Mouse (Mus musculus) small intestine, adult 2 months (tissue): ENCODE measurements around the gene Tmem199. TPM values are rescaled to one million over a fixed set of nuclear protein-coding genes. Genes with fewer than 3 reads are reported as not detected.
"Not testable (repeated sequence)": the region's sequence is repeated elsewhere in the genome, so short reads cannot be mapped to it uniquely, and the experiment has no call there.

Experiments
- H3K27ac ChIP-seq: fragments of 200-500 bp; 2 replicates; pipeline ENCODE4 v1.5.1; 2012; ENCODE audit warnings: low read depth, low read length, control low read depth, inconsistent platforms; ENCODE audit not compliant: insufficient read depth
- H3K27me3 ChIP-seq: fragments of 200-500 bp; 2 replicates; pipeline ENCODE4 v1.6.1; 2012; ENCODE audit warnings: mild to moderate bottlenecking, moderate library complexity, low read length, inconsistent platforms; ENCODE audit not compliant: control insufficient read depth, insufficient read depth
- H3K36me3 ChIP-seq: fragments of 200-500 bp; 2 replicates; pipeline ENCODE4 v1.6.1; 2012; ENCODE audit warnings: mild to moderate bottlenecking, low read length, control low read depth, inconsistent platforms; ENCODE audit not compliant: control insufficient read depth, insufficient read depth
- H3K4me1 ChIP-seq: fragments of 200-500 bp; 2 replicates; pipeline ENCODE4 v1.6.1; 2012; ENCODE audit warnings: low read length, inconsistent platforms, mixed read lengths; ENCODE audit not compliant: control insufficient read depth, insufficient read depth, insufficient read length
- H3K4me3 ChIP-seq: fragments of 200-500 bp; 2 replicates; pipeline ENCODE4 v1.5.1; 2012; ENCODE audit warnings: low read depth, mild to moderate bottlenecking, control low read depth, inconsistent platforms, low read length, moderate library complexity
- CTCF ChIP-seq: fragments of 200-500 bp; IDR thresholded peaks from 2 replicates; pipeline ENCODE4 v1.5.1; 2012; ENCODE audit warnings: low read depth, mild to moderate bottlenecking, control low read depth, inconsistent platforms, low read length, moderate library complexity, mixed read lengths; ENCODE audit not compliant: insufficient replicate concordance, insufficient read length; ENCODE audit errors: extremely low read depth
- POLR2A ChIP-seq: fragments of 200-500 bp; IDR thresholded peaks from 2 replicates; pipeline ENCODE4 v1.6.1; 2012; ENCODE audit warnings: low read depth, mild to moderate bottlenecking, control low read depth, inconsistent platforms, low read length, moderate library complexity
- WGBS: fragments of 180-500 bp; shearing (Covaris S2); methylation state at CpG from one replicate; pipeline ENCODE4 v1.1.7; 2018; 5-methylcytosine and 5-hydroxymethylcytosine counted together
- polyA plus RNA-seq: library from polyadenylated mRNA; depleted of rRNA; stranded (reverse); fragments of >200 nt; gene quantifications from 2 replicates; pipeline ENCODE4 v1.2.3, GENCODE M21; 2012

Tmem199 gene
- polyA plus RNA-seq, 1 experiment: 3.8 TPM

DNA sequence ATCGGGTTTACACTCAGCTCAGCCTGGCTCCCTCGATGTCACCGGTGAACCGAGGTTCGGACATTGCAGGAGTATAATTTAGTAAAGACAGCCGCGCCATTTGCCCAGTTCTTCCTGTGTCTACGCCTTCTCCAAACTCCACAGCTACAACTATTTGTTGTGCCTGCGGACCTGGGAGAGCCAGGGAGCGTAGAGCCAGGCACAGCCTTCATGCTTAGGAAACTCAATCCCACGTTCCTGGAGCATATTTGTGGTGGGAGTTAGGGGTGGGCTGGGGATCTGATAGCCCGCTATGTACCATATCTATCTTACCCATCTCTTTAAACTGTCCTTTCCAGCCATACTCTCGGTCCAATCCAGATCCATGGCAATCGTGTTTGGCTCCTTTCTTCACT, 24.7 kb upstream of the Tmem199 start:
- Histone ChIP-seq H3K4me3 (peak overlapping the region; percentile 94), H3K27ac (peak overlapping the region; percentile 88), H3K36me3 (peaks cover 21% of the 10 kb centered on the region), H3K27me3 (no peaks in the 10 kb centered on the region), H3K4me1 (peaks cover 10% of the 10 kb centered on the region; the same call in 1 of the 2 replicates)
- TF ChIP-seq POLR2A (no peak), CTCF (no peak)
- WGBS: under 1% methylated on average over 14 of the region's 14 CpGs

- peaks cover 18% of the 10 kb centered on the region for H3K36me3 ChIP-seq
- H3K4me3 ChIP-seq: peak within 1 kb of the TSS; percentile 94
- H3K27ac ChIP-seq: peak within 1 kb of the TSS; percentile 99
- peaks cover 10% of the 10 kb centered on the region; the same call in 1 of the 2 replicates for H3K4me1 ChIP-seq
- TF ChIP-seq POLR2A: peak; percentile 86
- TF ChIP-seq CTCF: no peak
- WGBS: under 1% methylated on average over 52 of the region's 52 CpGs
- H3K27me3 ChIP-seq: no peaks in the 10 kb centered on the region
Measured at GRCm38 (mm10) chr11:78536080-78536689, 24.2 kb upstream of the Tmem199 start, which contains the start of the genes Tnfaip1 and Ift20. Tnfaip1 (minus strand) TSS chr11:78536332. Ift20 (plus strand) TSS chr11:78536361.

- Histone ChIP-seq H3K27ac (peak overlapping the region; percentile 99), H3K4me3 (peak overlapping the region; percentile 94), H3K36me3 (peaks cover 17% of the 10 kb centered on the region), H3K27me3 (no peaks in the 10 kb centered on the region), H3K4me1 (peaks cover 10% of the 10 kb centered on the region; the same call in 1 of the 2 replicates)
- TF ChIP-seq CTCF (no peak), POLR2A (no peak)
- WGBS: under 1% methylated on average over 23 of the region's 23 CpGs
Measured at GRCm38 (mm10) chr11:78535376-78536079, 23.6 kb upstream of the Tmem199 start.

DNA sequence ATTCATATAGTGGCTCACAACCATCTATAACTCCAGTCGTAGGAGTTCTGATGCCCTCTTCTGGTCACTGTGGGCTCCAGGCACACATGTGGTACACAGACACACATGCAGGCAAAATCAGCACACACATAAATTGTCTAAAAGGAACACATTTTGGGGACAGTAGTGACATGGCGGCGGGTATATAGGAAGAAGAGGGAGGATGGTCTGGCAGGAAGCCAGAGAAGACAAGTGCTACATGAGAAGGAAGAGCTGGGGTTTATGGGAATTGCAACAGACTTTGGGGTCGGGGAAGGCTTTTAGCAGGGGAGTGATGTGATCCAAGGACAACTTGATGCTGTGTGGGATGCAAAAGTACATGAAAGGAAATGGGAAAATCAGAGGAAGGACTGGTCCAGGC, 22.5 kb upstream of the Tmem199 start:
- no peak overlapping the region for H3K4me3 ChIP-seq
- peak overlapping the region; percentile 99 for H3K27ac ChIP-seq
- 74% methylated on average over 4 of the region's 4 CpGs for WGBS

GRCm38 (mm10) chr11:78531515-78531914, 19.5 kb upstream of the Tmem199 start:
- peaks cover 39% of the 10 kb centered on the region for H3K36me3 ChIP-seq
- not testable (repeated sequence) for H3K27me3 ChIP-seq, H3K4me3 ChIP-seq, H3K27ac ChIP-seq, H3K4me1 ChIP-seq
- WGBS: 83% methylated on average over 10 of the region's 10 CpGs

More for the DNA sequence above, 22.5 kb upstream of the Tmem199 start:
- H3K4me1 ChIP-seq: peaks cover 10% of the 10 kb centered on the region; the same call in 1 of the 2 replicates
- peaks cover 18% of the 10 kb centered on the region for H3K36me3 ChIP-seq
- TF ChIP-seq CTCF (no peak), POLR2A (no peak)
- H3K27me3 ChIP-seq: no peaks in the 10 kb centered on the region

DNA sequence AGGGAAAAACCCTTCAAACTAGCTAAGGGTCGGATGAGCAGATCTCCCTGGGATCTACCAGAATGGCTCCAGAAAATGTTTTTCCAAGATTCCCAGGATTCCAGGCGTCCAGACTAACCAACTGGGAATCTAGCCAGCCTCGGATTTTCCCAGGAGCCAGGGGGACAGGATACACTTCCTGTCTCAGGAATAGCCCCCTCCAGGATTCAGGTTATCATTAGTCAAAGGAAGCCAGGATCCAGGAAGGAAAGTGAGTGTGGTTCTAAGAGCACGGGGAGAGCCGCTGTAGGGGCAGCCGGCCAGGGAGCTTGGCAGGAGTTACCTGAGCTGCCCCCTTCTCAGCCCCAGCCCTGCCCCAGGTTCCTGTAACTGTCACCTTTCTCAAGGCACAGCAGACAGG, 19.1 kb upstream of the Tmem199 start:
- Histone ChIP-seq H3K36me3 (peaks cover 44% of the 10 kb centered on the region), H3K4me1 (peaks cover 4% of the 10 kb centered on the region; the same call in 1 of the 2 replicates), H3K27ac (no peak overlapping the region), H3K27me3 (no peaks in the 10 kb centered on the region), H3K4me3 (no peak overlapping the region)
- WGBS: 69% methylated on average over 6 of the region's 6 CpGs
- no peak for TF ChIP-seq CTCF
- no peak for TF ChIP-seq POLR2A

GRCm38 (mm10) chr11:78530001-78530400, 18.0 kb upstream of the Tmem199 start:
- TF ChIP-seq POLR2A: no peak
- TF ChIP-seq CTCF: no peak
- peaks cover 54% of the 10 kb centered on the region for H3K36me3 ChIP-seq
- H3K4me3 ChIP-seq: no peak overlapping the region
- peaks cover 4% of the 10 kb centered on the region; the same call in 1 of the 2 replicates for H3K4me1 ChIP-seq
- 85% methylated on average over 12 of the region's 12 CpGs for WGBS
- no peaks in the 10 kb centered on the region for H3K27me3 ChIP-seq
- no peak overlapping the region for H3K27ac ChIP-seq
